Mouse (Mus musculus): Measurements from ENCODE around the gene Olfr1008. TPM values are rescaled to one million over a fixed set of nuclear protein-coding genes. Genes with fewer than 3 reads are reported as not detected.

Olfr1008 gene
- polyA plus RNA-seq (2021; fragmentation: Nextera tagmentation) = not detected in 2 replicates
- long read RNA-seq, experiment 1 = 0 reads
- long read RNA-seq, experiment 2 = 0 reads

GRCm38 (mm10) chr2:85689131-85689530, at the start of gene Olfr1008:
Olfr1008 (plus strand) TSS chr2:85689431.

DNA sequence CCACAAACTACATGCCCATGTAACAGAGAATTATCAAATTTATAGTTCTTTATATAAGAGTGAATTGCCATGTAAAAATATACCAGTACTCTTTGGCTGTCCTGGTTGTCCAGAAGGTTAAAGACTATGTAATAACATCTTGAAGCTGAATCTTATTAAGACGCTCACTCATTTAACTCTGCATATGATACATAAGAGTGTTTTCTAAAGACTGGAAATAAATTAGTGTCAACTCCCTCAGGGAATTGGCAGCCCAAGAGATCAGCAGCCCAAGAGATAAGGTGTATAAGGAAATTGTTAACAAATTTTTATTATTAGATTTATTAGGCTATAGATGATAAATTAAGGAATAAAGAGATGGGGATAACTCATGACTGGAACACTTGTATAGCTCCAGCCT, 38.6 kb upstream of the Olfr1008 start, which contains the start of gene Olfr1002:
Gene Olfr1002 (minus strand): TSS at position 101 of the 400 bp plus-strand sequence.

DNA sequence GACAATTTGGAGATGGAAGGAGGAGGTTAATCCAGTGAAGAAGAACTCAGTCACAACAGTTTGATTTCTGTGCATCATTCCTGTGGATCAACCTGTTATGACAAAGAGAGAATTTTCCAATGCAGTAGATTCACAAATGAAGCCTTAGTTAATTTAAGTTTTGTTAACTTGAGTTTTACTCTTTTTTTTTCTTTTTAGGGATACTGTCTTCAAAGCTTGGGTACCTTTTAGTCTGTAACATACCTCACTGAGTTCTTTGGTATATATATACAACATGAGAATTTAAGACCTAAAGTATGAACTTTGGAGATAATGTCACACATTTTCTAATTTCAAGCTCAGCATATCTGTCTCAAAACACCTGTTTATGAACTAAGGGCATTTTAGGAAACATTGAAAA, 24.9 kb upstream of the Olfr1008 start, which contains the start of gene Olfr154:
Gene Olfr154 (minus strand): TSS at position 101 of the 400 bp plus-strand sequence.

DNA sequence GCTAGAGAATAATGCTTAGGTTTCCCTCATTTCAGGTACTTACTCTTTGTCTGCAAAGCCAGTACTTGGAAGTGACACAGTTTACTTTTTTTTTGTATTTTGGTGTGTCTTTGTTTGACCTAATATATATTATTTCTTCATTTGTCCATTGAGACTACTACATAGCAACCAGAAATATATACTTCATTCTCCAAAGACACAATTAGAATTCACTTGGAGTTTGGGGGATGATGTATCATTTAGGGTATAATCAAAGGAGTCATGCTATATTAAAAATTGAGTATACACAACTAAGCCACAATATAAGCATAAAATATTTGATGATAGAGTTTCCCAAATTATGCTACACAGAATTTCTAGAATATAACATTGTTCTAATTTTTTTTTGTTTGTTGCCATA, 10.6 kb upstream of the Olfr1008 start, which contains the start of gene Olfr1006:
Gene Olfr1006 (minus strand): TSS at position 101 of the 400 bp plus-strand sequence.

DNA sequence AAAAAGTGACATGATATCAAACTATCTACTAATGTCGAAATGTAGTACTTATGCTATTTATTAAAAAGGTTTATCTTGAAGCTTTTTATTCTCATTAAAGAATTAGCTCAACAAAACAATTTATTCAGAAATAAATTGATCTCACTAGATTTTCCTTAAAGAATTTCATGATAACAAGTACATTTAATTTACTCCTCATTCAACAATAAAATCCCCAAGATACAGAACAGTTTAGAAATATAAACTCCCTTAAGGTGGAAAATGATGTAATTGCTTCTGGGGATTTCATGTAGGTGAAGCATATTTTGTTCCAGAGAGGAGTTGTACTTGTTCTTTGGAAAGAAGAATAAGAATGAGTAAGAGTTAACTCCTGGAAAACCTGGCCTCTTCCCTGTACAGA, 25.9 kb downstream of the Olfr1008 start, which contains the start of gene Olfr1009:
Gene Olfr1009 (plus strand): TSS at position 301 of the 400 bp plus-strand sequence.

Other genes starting within 250 kb of the Olfr1008 start
- gene Olfr995, start 245.8 kb upstream of the Olfr1008 start, polyA plus RNA-seq (2021; fragmentation: Nextera tagmentation) = not detected in 2 replicates
- gene 4833423E24Rik, start 170.4 kb upstream of the Olfr1008 start, polyA plus RNA-seq (2021; fragmentation: Nextera tagmentation) = not detected in 2 replicates
- not detected in 2 replicates for gene Olfr996, start 110.2 kb upstream of the Olfr1008 start, polyA plus RNA-seq (2021; fragmentation: Nextera tagmentation)
- gene Olfr998, start 100.5 kb upstream of the Olfr1008 start, polyA plus RNA-seq (2021; fragmentation: Nextera tagmentation) = not detected in 2 replicates
- not detected in 2 replicates for gene Olfr1000, start 77.5 kb upstream of the Olfr1008 start, polyA plus RNA-seq (2021; fragmentation: Nextera tagmentation)
- not detected in 2 replicates for gene Olfr1002, start 38.7 kb upstream of the Olfr1008 start, polyA plus RNA-seq (2021; fragmentation: Nextera tagmentation)
- gene Olfr154, start 25.0 kb upstream of the Olfr1008 start, polyA plus RNA-seq (2021; fragmentation: Nextera tagmentation) = not detected in 2 replicates
- not detected in 2 replicates for gene Olfr1006, start 10.7 kb upstream of the Olfr1008 start, polyA plus RNA-seq (2021; fragmentation: Nextera tagmentation)
- not detected in 2 replicates for gene Olfr1009, start 26.0 kb downstream of the Olfr1008 start, polyA plus RNA-seq (2021; fragmentation: Nextera tagmentation)
- gene Olfr1012, start 73.3 kb downstream of the Olfr1008 start, polyA plus RNA-seq (2021; fragmentation: Nextera tagmentation) = not detected in 2 replicates
- not detected in 2 replicates for gene Olfr1013, start 77.7 kb downstream of the Olfr1008 start, polyA plus RNA-seq (2021; fragmentation: Nextera tagmentation)
- gene Olfr1014, start 83.3 kb downstream of the Olfr1008 start, polyA plus RNA-seq (2021; fragmentation: Nextera tagmentation) = not detected in 2 replicates
- not detected in 2 replicates for gene Olfr1015, start 92.6 kb downstream of the Olfr1008 start, polyA plus RNA-seq (2021; fragmentation: Nextera tagmentation)
- not detected in 2 replicates for gene Olfr1016, start 113.1 kb downstream of the Olfr1008 start, polyA plus RNA-seq (2021; fragmentation: Nextera tagmentation)
- gene Olfr1018, start 129.0 kb downstream of the Olfr1008 start, polyA plus RNA-seq (2021; fragmentation: Nextera tagmentation) = not detected in 2 replicates
- gene Olfr1019, start 156.1 kb downstream of the Olfr1008 start, polyA plus RNA-seq (2021; fragmentation: Nextera tagmentation) = not detected in 2 replicates
- not detected in 2 replicates for gene Olfr1020, start 157.6 kb downstream of the Olfr1008 start, polyA plus RNA-seq (2021; fragmentation: Nextera tagmentation)
- not detected in 2 replicates for gene Olfr1022, start 179.2 kb downstream of the Olfr1008 start, polyA plus RNA-seq (2021; fragmentation: Nextera tagmentation)
- not detected in 2 replicates for gene Olfr1023, start 196.2 kb downstream of the Olfr1008 start, polyA plus RNA-seq (2021; fragmentation: Nextera tagmentation)
- not detected in 2 replicates for gene Olfr1024, start 215.6 kb downstream of the Olfr1008 start, polyA plus RNA-seq (2021; fragmentation: Nextera tagmentation)
- gene Olfr1025-ps1, start 225.8 kb downstream of the Olfr1008 start, polyA plus RNA-seq (2021; fragmentation: Nextera tagmentation) = not detected in 2 replicates
- not detected in 2 replicates for gene Olfr1026, start 232.1 kb downstream of the Olfr1008 start, polyA plus RNA-seq (2021; fragmentation: Nextera tagmentation)